Mouse (Mus musculus) hindbrain, embryonic 16.5 days (tissue): ENCODE results near the gene Gm6525. TPM values are rescaled to one million over a fixed set of nuclear protein-coding genes. Genes with fewer than 3 reads are reported as not detected.

Source experiments
- ATAC-seq: fragments of 200-750 bp; cut with Nextera tagmentation; 2 replicates; pipeline ENCODE4 v1.8.0; 2017; ENCODE audit warnings: moderate TSS enrichment, moderate library complexity
- H3K27ac ChIP-seq: fragments of 300-500 bp; sonication (generic); 2 replicates; pipeline ENCODE4 v1.5.1; 2014; ENCODE audit warnings: low read depth, mild to moderate bottlenecking, control low read depth, low read length, moderate library complexity
- H3K27me3 ChIP-seq: fragments of 300-500 bp; sonication (generic); replicated peaks from 2 replicates; pipeline ENCODE4 v1.6.1; 2014; ENCODE audit warnings: low read length; ENCODE audit not compliant: control insufficient read depth, insufficient read depth
- H3K36me3 ChIP-seq: fragments of 300-500 bp; sonication (generic); 2 replicates; pipeline ENCODE4 v1.6.1; 2014; ENCODE audit warnings: mild to moderate bottlenecking, low read length, moderate library complexity, mixed read lengths; ENCODE audit not compliant: control insufficient read depth, insufficient read depth
- H3K4me1 ChIP-seq: fragments of 300-500 bp; sonication (generic); 2 replicates; pipeline ENCODE4 v1.6.1; 2014; ENCODE audit warnings: low read depth, low read length; ENCODE audit not compliant: control insufficient read depth, insufficient read depth
- H3K4me2 ChIP-seq: fragments of 300-500 bp; sonication (generic); 2 replicates; pipeline ENCODE4 v1.6.1; 2014; ENCODE audit warnings: mild to moderate bottlenecking, low read length, control low read depth, moderate library complexity
- H3K4me3 ChIP-seq: fragments of 300-500 bp; sonication (generic); 2 replicates; pipeline ENCODE4 v1.5.1; 2014; ENCODE audit warnings: mild to moderate bottlenecking, low read length, control low read depth, moderate library complexity
- H3K9ac ChIP-seq: fragments of 300-500 bp; sonication (generic); 2 replicates; pipeline ENCODE4 v1.6.1; 2014; ENCODE audit warnings: low read depth, mild to moderate bottlenecking, control low read depth, low read length, moderate library complexity
- H3K9me3 ChIP-seq: fragments of 300-500 bp; sonication (generic); 2 replicates; pipeline ENCODE4 v1.6.1; 2014; ENCODE audit warnings: mild to moderate bottlenecking, low read length, moderate library complexity; ENCODE audit not compliant: control insufficient read depth
- WGBS: fragments of 180-500 bp; shearing (Covaris S2); extraction: QIAGEN DNeasy Blood & Tissue Kit; methylation state at CpG from one replicate; pipeline ENCODE4 v1.1.7; 2014; 5-methylcytosine and 5-hydroxymethylcytosine counted together
- polyA plus RNA-seq: library from polyadenylated mRNA; unstranded; fragments of >200 nt; fragmentation: Nextera tagmentation; extraction: Ambion mirVana; gene quantifications from 2 replicates; pipeline ENCODE4 v1.2.1, GENCODE M21; 2015

Gene Gm6525
- polyA plus RNA-seq, 1 experiment from 2014 or later = 1.6 TPM

DNA sequence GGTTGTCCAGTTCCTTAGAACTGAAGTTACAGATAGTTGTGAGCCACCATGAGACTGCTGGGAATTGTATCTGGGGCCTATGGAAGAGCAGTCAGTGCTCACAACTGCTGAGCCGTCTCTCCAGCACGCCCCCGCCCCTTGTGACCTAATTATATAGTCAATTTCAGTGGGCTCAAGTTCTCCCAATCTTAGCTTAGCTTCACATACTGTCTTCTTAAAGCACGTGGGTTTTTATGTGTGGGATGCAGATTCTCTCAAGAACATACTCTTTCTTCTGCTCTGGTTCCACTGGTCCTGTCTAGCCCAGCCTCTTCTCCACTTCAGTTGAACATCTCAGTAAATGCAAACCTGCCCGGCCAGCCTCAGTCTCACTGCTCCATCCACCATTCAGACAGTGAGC is 30.7 kb downstream of the Gm6525 start:
- peaks cover 26% of the 10 kb centered on the region for H3K36me3 ChIP-seq
- H3K9me3 ChIP-seq = no peaks in the 10 kb centered on the region
- no peaks in the 10 kb centered on the region for H3K27me3 ChIP-seq
- H3K4me2 ChIP-seq = no peak overlapping the region
- no peak overlapping the region for H3K9ac ChIP-seq
- no peak overlapping the region for H3K4me3 ChIP-seq
- H3K27ac ChIP-seq = no peak overlapping the region
- 88% methylated on average over 5 of the region's 5 CpGs for WGBS
- H3K4me1 ChIP-seq = peaks cover 4% of the 10 kb centered on the region
- no peak for ATAC-seq

DNA sequence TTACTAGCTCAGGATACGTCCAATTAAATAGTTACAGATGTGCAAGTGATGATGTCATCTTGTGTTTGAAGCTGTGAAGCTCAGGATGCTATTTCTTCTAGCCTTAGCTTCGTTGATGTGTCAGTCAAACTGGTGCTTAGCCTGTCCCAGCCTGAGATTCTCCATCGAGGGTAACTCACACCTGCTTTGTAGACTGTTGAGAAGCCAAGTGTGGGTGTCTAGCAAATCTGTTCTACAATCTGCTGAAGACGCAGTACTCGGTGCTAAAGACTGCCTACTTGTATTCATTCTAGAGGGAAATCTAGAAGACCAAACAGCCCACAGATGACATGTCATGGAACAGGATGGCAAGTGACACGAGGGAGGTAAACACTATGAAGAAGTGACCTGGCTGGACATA is 31.7 kb downstream of the Gm6525 start:
- H3K27ac ChIP-seq = no peak overlapping the region
- H3K4me1 ChIP-seq = peaks cover 2% of the 10 kb centered on the region
- 94% methylated on average over 6 of the region's 6 CpGs for WGBS
- no peak overlapping the region for H3K4me2 ChIP-seq
- no peak overlapping the region for H3K9ac ChIP-seq
- H3K36me3 ChIP-seq = peaks cover 26% of the 10 kb centered on the region
- H3K27me3 ChIP-seq = no peaks in the 10 kb centered on the region
- no peak overlapping the region for H3K4me3 ChIP-seq
- no peak for ATAC-seq
- no peaks in the 10 kb centered on the region for H3K9me3 ChIP-seq

DNA sequence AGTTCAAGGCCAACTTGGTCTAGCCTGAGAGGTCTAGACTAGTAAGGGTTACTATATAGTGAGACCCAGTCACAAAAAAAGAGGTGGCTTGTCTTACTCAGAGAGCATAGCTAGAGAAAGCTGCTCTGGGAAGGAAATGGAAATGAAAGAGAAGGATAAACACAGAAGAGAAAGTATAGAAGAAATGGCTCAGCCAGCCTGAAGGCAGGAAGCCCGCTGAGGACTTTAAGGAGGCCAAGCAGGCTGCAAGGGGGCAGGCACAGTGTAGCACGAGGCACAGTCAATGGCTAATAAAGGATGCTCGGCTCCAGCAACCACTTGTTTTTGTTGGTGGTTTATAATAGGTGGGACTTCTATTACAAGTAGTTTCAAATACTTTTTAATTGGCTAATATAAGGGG is 32.2 kb downstream of the Gm6525 start:
- peaks cover 6% of the 10 kb centered on the region for H3K4me1 ChIP-seq
- ATAC-seq = no peak
- WGBS = 96% methylated on average over 3 of the region's 3 CpGs
- no peak overlapping the region for H3K27ac ChIP-seq
- H3K9ac ChIP-seq = no peak overlapping the region
- no peaks in the 10 kb centered on the region for H3K27me3 ChIP-seq
- no peak overlapping the region for H3K4me2 ChIP-seq
- no peak overlapping the region for H3K4me3 ChIP-seq
- H3K9me3 ChIP-seq = no peaks in the 10 kb centered on the region
- peaks cover 26% of the 10 kb centered on the region for H3K36me3 ChIP-seq

DNA sequence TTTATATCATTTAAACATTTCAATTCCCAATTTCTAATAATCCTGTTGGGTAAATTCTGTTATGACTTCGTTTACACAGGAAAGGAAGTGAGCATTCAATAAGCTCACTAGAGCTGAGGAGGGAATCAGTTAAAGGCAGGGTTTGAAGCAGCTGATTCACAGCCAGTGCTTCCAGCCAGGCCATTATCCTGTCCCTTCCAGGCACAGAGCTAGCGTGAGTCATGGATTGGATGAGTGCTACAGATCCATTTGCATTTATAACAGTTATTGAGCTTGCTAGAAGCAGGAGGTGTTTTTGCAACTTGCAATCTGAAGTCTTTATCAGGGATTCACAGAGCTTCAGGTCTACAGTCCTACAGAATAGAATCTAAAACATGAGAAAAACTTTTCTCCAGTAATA is 33.5 kb downstream of the Gm6525 start:
- Histone ChIP-seq H3K4me1 (peaks cover 11% of the 10 kb centered on the region), H3K9ac (no peak overlapping the region), H3K4me2 (no peak overlapping the region), H3K36me3 (peaks cover 19% of the 10 kb centered on the region), H3K9me3 (no peaks in the 10 kb centered on the region), H3K4me3 (no peak overlapping the region), H3K27ac (no peak overlapping the region), H3K27me3 (no peaks in the 10 kb centered on the region)
- no peak for ATAC-seq
- WGBS = 41% methylated on average over 2 of the region's 2 CpGs

DNA sequence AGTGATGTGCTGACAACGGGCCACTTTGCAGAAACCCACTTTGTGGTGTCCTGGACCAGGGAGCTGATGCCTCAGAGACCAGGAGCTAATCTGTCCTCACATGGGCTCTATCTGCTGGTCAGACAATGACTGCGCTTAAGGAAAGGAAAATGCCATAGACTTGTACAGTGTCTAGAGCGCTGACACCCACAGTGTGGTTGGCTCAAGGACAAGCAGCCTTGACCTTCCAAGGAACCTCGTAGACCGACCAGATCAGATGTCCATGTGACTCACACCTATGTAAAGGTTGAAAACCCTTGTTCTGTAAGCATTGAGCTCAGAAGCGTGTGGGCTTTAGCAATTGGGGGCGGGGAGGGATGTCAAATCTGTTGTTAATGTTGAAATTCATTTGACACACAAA is 34.6 kb downstream of the Gm6525 start:
- no peak; the same call in 1 of the 2 replicates for ATAC-seq
- 96% methylated on average over 7 of the region's 7 CpGs for WGBS
- no peak overlapping the region for H3K4me2 ChIP-seq
- peaks cover 11% of the 10 kb centered on the region for H3K4me1 ChIP-seq
- H3K4me3 ChIP-seq = no peak overlapping the region
- no peaks in the 10 kb centered on the region for H3K9me3 ChIP-seq
- H3K36me3 ChIP-seq = peaks cover 19% of the 10 kb centered on the region
- H3K27me3 ChIP-seq = no peaks in the 10 kb centered on the region
- H3K9ac ChIP-seq = no peak overlapping the region
- H3K27ac ChIP-seq = no peak overlapping the region

DNA sequence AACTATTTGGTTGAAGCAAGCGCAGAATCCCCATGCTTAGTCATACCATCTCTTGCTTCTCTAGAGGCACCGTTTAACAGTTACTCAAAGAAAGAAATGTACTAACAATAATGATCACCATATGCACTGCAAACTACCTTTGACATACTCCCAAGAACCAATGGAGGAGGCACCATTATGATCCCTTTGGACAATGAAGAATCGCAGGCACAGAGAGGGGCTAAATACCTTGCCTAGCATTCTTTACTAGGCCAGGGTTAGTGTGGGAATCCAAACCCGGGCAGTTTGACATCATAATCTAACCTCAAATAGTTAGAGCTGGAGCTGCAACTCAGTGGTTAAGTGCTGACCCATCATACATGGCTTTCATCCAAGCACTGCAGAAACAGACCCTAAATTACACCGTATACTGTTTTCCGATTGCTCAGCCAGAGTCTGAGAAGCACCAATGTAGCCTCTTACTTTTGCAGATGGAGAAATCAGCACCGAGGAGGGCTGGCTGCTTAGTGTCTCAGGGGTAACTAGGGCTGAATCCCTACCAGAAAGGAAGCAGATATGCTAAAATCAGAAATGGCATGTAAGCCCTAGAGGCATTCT is 35.1 kb downstream of the Gm6525 start:
- Histone ChIP-seq H3K27me3 (no peaks in the 10 kb centered on the region), H3K9ac (no peak overlapping the region), H3K4me3 (no peak overlapping the region), H3K9me3 (no peaks in the 10 kb centered on the region), H3K4me2 (no peak overlapping the region), H3K27ac (no peak overlapping the region), H3K36me3 (peaks cover 19% of the 10 kb centered on the region), H3K4me1 (peaks cover 12% of the 10 kb centered on the region)
- 83% methylated on average over 7 of the region's 7 CpGs for WGBS
- ATAC-seq = no peak

DNA sequence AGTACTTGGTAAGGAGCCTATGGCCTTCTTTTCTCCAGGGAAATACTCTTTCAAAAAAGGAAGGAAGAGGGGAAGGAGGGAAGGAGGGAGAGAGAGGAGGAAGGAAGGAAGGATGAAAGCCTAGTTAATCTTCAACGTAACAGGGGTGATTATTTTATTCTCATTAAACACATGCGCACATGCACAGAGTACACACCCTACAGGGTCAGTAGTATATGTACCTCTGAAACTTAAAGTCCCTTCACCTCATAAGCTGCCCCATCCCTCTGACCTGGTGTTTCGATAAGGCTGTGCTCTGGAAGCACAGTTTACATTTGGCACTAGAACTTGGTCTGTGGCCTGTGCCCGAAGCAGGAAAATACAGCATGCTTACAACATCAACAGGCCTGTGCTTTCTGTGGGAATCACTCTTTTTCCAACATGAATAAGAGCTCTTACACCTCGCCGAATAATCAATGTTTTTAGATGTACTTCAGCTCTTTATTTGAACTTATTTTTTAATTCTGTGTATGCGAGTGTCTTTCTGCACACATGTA is 37.5 kb downstream of the Gm6525 start:
- H3K27ac ChIP-seq = no peak overlapping the region

DNA sequence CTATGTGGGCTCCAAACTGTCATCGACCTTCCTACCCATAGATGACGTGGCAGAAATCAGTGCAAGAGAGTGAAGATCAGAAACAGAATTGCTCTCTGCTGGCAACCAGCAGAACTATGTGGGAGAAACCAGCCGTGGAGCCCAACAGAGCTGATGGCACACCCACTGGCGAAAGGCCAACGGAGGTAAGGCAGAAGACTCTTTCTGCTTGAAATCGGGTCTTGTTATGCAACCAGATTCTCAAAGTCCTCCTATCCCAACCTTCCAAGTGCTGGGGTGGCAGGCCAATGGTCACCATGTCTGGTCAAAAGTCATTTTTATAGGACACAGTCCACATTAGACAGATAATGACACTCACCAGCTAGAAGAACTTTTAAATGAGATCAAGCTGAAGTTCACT is 40.6 kb downstream of the Gm6525 start:
- Histone ChIP-seq H3K4me2 (no peak overlapping the region; the same call in 1 of the 2 replicates), H3K9ac (no peak overlapping the region), H3K27me3 (no peaks in the 10 kb centered on the region), H3K4me1 (peaks cover 64% of the 10 kb centered on the region), H3K9me3 (no peaks in the 10 kb centered on the region), H3K36me3 (no peaks in the 10 kb centered on the region), H3K27ac (no peak overlapping the region), H3K4me3 (no peak overlapping the region)
- WGBS = 72% methylated on average over 6 of the region's 6 CpGs
- ATAC-seq = no peak

More for the DNA sequence above, 37.5 kb downstream of the Gm6525 start:
- 82% methylated on average over 7 of the region's 7 CpGs for WGBS
- no peak overlapping the region for H3K4me2 ChIP-seq
- H3K4me1 ChIP-seq = peaks cover 36% of the 10 kb centered on the region
- H3K36me3 ChIP-seq = peaks cover 10% of the 10 kb centered on the region
- H3K9ac ChIP-seq = no peak overlapping the region
- no peak overlapping the region for H3K4me3 ChIP-seq
- no peaks in the 10 kb centered on the region for H3K9me3 ChIP-seq
- ATAC-seq = no peak
- no peaks in the 10 kb centered on the region for H3K27me3 ChIP-seq

DNA sequence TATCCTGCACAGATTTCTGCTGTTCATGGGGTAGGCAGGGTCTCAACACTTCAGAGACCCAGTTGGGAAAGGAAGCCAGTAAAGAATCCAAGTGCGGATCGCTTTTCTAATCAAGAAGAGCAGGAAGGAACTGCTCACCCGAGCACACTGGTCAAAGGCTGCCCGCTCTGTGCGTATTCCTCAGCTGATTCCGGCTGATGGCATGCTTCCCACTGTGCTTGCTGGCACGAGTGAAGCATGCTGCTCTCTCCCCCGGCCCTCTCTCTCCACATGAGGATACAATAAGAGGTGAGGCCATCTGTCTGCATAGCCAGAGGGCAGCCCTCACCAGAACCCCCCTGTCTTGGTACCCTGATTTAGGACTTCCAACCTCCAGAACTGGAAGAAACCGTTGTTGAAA is 41.3 kb downstream of the Gm6525 start:
- Histone ChIP-seq H3K4me3 (no peak overlapping the region; the same call in 1 of the 2 replicates), H3K4me2 (peak overlapping the region; percentile 63), H3K27me3 (no peaks in the 10 kb centered on the region), H3K27ac (peak overlapping the region; percentile 66), H3K9me3 (no peaks in the 10 kb centered on the region), H3K36me3 (no peaks in the 10 kb centered on the region), H3K4me1 (peaks cover 64% of the 10 kb centered on the region), H3K9ac (peak overlapping the region; percentile 41)
- peak; percentile 53; the same call in 1 of the 2 replicates for ATAC-seq
- 18% methylated on average over 9 of the region's 9 CpGs for WGBS
